Mouse (Mus musculus) T-helper 2 cell (primary cell): ENCODE data around the gene Gpc5.

ENCODE experiments used
- in situ Hi-C: fragments of 300-600 bp; cut with MboI, MseI; formaldehyde crosslinking; loops from one replicate; pipeline ENCODE4 v1.15.1; 2025; ENCODE audit warnings: high pct_unique_total_duplicates

Gene Gpc5

DNA sequence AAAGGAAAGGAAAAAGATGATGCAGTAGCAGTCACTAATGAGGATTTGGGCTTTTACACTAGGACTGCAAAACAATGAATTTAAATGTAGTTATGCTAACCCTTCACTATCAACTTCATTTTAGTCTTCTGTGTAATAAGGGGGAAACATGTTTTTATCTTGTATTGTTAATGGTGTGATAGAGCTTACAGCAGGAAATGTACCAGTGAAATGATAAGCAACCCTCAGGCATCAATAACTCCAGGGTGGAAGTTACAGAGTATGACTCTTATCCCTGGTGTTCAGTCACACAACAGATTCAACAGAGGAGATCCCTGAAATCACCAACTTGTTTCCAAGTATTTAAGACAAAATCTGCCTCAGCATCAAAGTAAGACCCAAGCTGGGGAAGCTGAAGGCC is 1120.0 kb downstream of the Gpc5 start:
- in situ Hi-C loops, result loop anchor here (25.0 kb wide), 1 partner anchor 1075 kb away; no protein-coding TSS in a partner anchor

GRCm38 (mm10) chr14:116258126-116258525 is 1166.1 kb downstream of the Gpc5 start:
- in situ Hi-C loops, result no loop called here

- in situ Hi-C loops, result no loop called here
Measured at GRCm38 (mm10) chr14:116308541-116308940, 1216.5 kb downstream of the Gpc5 start.

DNA sequence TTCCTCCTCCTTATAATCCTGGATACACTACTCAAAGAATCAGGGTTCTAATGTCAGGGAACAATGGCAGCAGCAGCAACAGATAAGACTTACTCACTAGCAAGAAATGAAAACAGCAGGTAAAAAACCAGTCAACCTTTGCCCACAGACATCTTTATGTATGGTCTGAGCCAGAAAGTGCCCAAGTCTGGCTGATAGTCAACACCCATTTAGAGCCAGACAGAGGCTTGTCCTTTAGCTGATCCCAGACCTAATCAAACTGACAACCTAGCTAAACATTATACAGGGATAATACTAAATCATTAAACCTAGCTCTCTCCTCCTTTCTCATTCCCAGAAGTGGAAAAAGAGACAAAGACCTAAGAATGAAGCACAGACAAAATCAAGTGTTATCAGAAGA is 1225.5 kb downstream of the Gpc5 start:
- in situ Hi-C loops, result no loop called here

GRCm38 (mm10) chr14:116336182-116336581 is 1244.2 kb downstream of the Gpc5 start:
- in situ Hi-C loops, result no loop called here

- in situ Hi-C loops, result no loop called here
Measured at GRCm38 (mm10) chr14:116338395-116338794, 1246.4 kb downstream of the Gpc5 start.

DNA sequence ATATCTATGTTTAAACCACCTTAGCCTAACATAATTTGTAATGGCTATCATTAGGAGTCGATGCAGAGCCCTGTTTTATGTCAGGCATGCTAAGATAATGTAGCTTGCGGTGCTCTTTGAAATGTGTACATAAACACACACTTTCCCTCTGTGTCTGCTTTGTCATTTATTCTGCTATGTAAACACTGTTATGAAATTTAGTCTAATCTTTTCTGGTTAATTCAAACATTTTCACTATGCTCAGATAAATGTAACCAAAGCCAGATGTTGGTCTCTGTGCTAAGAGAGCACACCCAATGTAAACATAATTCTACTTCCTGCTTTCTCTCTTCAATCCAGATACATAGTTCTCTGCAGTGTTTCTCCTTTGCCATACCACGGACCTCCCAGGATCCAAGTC is 1256.5 kb downstream of the Gpc5 start:
- in situ Hi-C loops, result no loop called here

GRCm38 (mm10) chr14:116384602-116385001 is 1292.6 kb downstream of the Gpc5 start:
- in situ Hi-C loops, result no loop called here

DNA sequence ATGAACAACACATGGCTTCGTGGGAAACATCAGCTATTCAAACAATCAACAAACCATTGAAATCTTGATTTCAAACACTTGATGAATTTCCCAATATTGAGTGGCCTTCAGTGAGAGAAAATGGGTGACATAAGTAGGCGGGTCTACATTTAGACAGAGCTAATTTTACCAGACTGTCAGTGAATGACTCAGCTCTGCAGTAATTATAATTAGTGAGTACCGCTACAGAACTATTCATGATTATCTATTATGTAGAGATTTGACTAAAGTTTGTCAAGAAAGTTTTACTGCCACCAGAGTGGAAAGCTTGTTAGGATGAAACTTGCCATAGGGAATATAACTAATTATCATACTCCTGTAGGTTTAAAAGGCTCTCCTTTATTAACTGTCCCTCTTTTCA is 1323.5 kb downstream of the Gpc5 start:
- in situ Hi-C loops, result no loop called here

GRCm38 (mm10) chr14:116448219-116448618 is 1356.2 kb downstream of the Gpc5 start:
- in situ Hi-C loops, result no loop called here

GRCm38 (mm10) chr14:116453356-116453755 is 1361.3 kb downstream of the Gpc5 start:
- in situ Hi-C loops, result no loop called here

DNA sequence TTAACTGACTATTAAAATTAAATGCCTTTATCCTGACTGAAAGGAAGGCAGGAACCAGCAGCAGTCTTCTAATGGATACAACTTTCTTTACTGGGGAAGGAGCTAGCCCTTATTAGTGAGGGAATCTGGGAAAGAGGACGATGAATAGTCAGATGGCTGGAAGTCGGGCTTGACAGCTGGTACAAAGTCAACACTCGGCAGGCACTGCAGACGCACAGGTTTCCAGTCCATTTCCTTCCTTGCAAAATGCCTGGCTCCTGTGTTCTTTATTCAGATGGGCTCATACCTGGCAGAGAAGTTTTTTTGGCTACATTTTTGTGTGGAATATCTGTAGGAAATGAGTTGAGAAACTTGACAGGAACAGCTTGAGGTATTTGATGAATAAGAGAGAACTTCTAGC is 1364.2 kb downstream of the Gpc5 start:
- in situ Hi-C loops, result no loop called here

DNA sequence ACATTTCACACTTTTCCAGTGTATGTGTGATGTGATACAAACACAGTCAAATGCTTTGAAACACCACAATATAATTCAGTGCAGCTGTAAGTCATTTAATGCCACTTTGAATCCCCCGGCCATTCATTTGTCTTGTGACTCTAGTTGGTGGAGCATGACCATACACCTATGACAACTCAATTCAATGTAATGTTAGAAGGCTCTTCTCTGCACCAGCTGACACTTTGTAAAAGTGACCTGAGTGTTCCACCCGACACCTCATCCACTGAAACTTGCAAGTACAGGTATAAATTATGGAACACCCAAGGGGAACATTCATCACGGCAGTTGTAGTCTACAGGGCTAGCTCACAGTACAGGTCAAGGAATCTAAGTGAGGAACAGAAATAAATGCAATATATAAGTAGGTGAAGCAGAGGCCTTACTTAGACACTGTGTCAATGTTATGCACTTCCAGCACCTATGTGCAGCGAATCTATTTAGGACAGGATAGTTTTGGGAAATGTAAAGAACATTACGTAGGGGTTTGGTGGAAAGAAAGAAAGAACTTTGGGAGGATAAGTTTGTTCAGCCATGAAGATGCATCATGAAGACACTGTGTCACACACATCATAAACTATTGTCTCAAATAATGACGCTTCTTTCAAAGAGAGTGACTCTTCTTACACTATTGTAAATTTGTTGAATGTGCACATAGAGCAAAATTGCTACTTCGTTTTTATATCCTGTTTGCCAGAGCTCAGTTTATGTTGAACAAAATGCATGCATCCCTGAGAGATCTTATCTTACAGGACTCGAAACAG is 1381.6 kb downstream of the Gpc5 start:
- in situ Hi-C loops, result no loop called here

DNA sequence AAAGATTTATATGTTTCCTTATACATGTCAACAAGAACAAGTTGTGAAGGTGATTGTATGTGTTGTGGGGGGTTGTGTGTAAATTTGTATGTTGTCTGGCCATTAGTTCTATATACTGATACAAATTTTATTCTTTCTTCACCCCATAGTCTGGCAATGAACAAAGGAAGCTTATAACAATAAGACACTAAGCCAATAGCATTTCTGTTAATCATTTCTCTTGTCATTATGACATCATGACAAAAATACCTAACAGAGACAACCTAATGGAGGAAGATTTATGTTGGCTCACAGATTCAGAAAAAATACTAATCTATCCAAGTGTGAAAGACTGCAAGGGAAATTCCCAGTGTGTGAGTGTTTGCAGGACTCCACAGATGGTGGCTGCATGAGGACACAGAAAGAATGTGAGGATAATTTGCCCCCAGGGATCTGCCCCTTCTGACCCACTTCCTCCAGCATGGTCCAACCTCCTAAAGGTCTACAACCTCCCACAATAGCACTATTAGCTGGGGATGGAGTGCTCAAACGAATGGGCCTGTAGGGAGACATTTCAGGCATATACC is 1402.4 kb downstream of the Gpc5 start:
- in situ Hi-C loops, result no loop called here

- in situ Hi-C loops, result no loop called here
Measured at GRCm38 (mm10) chr14:116538216-116538615, 1446.2 kb downstream of the Gpc5 start.

- in situ Hi-C loops, result no loop called here
Measured at GRCm38 (mm10) chr14:116543746-116544145, 1451.7 kb downstream of the Gpc5 start.

DNA sequence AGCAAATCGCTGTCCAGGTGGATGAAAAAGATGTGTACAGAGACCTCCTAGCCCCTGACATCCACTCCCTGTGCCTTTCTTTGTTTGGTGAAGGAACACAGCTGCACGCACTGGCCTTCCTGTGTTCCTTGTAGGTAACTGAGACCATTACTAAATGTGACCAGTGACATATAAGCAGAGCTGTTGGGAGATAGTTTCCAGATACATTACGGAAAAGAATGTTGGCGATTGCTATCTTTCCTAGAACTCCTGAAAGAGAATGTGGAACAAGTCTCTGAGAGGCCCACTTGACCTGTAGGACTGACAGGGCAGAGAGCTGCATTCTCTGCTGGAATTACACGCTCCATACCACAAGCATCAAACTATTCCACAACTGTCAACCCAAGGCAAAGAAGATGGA is 1459.4 kb downstream of the Gpc5 start:
- in situ Hi-C loops, result no loop called here

DNA sequence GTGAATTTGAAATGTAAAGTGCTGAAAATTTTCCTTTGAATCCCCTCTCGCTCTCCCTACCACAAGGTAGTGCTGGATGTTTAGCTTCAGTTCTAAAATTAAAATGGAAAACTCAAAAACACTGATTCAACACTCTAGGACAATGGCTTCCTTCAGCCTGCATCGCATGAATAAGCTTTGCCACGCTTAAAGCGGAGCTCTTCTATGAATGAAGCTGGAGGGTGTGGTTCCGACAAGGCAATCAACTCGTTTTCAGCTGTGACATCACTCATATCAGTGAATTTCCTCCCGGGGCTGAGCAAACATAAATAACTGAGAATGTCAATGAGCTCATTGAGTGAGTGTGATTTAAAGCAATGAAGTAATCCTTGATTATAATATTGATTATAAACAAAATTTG is 1461.3 kb downstream of the Gpc5 start:
- in situ Hi-C loops, result no loop called here

DNA sequence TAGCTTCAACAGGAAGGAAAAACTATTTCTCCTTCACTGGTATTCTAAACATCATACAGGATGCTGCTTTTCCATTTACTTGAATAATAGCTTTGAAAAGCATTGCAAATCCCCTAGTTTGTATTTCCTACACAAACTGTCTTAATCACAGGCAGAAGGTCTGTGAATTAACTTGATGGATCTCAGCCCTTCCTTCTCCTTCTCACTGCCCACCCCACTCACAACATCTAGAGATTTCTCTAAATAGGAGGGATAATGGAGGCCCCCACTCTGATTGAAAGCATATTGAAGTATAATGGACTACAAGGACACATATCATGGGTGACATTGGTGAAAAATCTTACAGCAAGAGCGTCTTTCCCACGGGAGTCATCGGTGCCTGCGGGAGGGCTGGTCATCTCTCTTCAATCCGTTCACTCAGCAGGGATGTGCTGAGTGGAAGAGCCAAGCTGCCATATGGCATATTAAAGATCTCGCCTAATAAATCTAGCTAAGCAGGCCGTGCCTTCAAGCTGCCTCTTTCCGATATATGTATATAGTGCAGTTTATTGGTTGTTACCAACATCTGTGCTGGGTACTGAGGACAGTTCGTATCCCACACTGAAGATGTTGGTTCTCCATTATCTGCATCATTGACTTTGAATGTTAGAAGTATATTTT is 1466.3 kb downstream of the Gpc5 start:
- in situ Hi-C loops, result no loop called here

- in situ Hi-C loops, result no loop called here
Measured at GRCm38 (mm10) chr14:116559990-116560389, 1468.0 kb downstream of the Gpc5 start.
